Mouse (Mus musculus) thymus, adult 2 months (tissue): ENCODE results near the gene Hcst.

Experiments
- CTCF ChIP-seq: fragments of 200-500 bp; IDR thresholded peaks from 2 replicates; pipeline ENCODE4 v1.5.1; 2012; ENCODE audit warnings: mild to moderate bottlenecking, control low read depth, low read length, moderate library complexity, borderline replicate concordance; ENCODE audit not compliant: control insufficient read depth, poor library complexity, insufficient read depth; ENCODE audit errors: extremely low read depth
- POLR2A ChIP-seq: fragments of 200-500 bp; IDR thresholded peaks from 2 replicates; pipeline ENCODE4 v1.6.1; 2012; ENCODE audit warnings: mild to moderate bottlenecking, low read length, control low read depth, moderate library complexity; ENCODE audit not compliant: control insufficient read depth, poor library complexity, insufficient read depth; ENCODE audit errors: extremely low read depth

- TF ChIP-seq CTCF (no peak), POLR2A (no peak)
These were observed 15.0 kb upstream of the Hcst start for GRCm38 (mm10) chr7:30434701-30435100.
